Mouse (Mus musculus) gastrocnemius, adult 8-10 months (tissue): ENCODE measurements around the gene Mpzl1. TPM values are rescaled to one million over a fixed set of nuclear protein-coding genes. Genes with fewer than 3 reads are reported as not detected.
"Not testable (repeated sequence)": the region's sequence is repeated elsewhere in the genome, so short reads cannot be mapped to it uniquely, and the experiment has no call there.

Experiments used
- DNase-seq, 2 experiments: peaks; one replicate each; pipeline ENCODE4 v3.0.0; 2022; ENCODE audit warnings: low spot score in 2 of 2
- total RNA-seq, 4 experiments: library from RNA; stranded (reverse); gene quantifications; 2 replicates each; pipeline ENCODE4 v1.2.4; 2022

Mpzl1 gene
- total RNA-seq, result 1 to 10 TPM; 5.1 to 6.1 (median 6.0) TPM

- DNase-seq, result peak; percentile 99
Measured at GRCm38 (mm10) chr1:165634151-165634884, at the start of gene Mpzl1. Gene Mpzl1, minus strand, starts transcription at chr1:165634538.

- peak in 1 of 2 experiments; percentile 36 for DNase-seq
Measured at GRCm38 (mm10) chr1:165682056-165682853, 47.9 kb upstream of the Mpzl1 start.

- DNase-seq, result no peak
Measured at GRCm38 (mm10) chr1:165681045-165681794, 46.9 kb upstream of the Mpzl1 start.

- DNase-seq, result not testable (repeated sequence)
Measured at GRCm38 (mm10) chr1:165680086-165680485, 45.7 kb upstream of the Mpzl1 start.

GRCm38 (mm10) chr1:165679618-165679997 lies 45.3 kb upstream of the Mpzl1 start:
- DNase-seq, result no peak

- peak in 1 of 2 experiments; percentile 39 for DNase-seq
Measured at GRCm38 (mm10) chr1:165678861-165679617, 44.7 kb upstream of the Mpzl1 start.

GRCm38 (mm10) chr1:165677558-165677957 lies 43.2 kb upstream of the Mpzl1 start:
- peak; percentile 68 to 74 for DNase-seq

GRCm38 (mm10) chr1:165676993-165677392 lies 42.7 kb upstream of the Mpzl1 start:
- DNase-seq, result peak; percentile 66 to 76

GRCm38 (mm10) chr1:165675167-165675566 lies 40.8 kb upstream of the Mpzl1 start:
- DNase-seq, result no peak

GRCm38 (mm10) chr1:165672355-165672754 lies 38.0 kb upstream of the Mpzl1 start:
- no peak for DNase-seq

GRCm38 (mm10) chr1:165670056-165670455 lies 35.7 kb upstream of the Mpzl1 start:
- DNase-seq, result no peak

- DNase-seq, result no peak
Measured at GRCm38 (mm10) chr1:165668904-165669303, 34.6 kb upstream of the Mpzl1 start.

- DNase-seq, result peak in 1 of 2 experiments; percentile 81
Measured at GRCm38 (mm10) chr1:165667380-165667779, 33.0 kb upstream of the Mpzl1 start.

GRCm38 (mm10) chr1:165666944-165667343 lies 32.6 kb upstream of the Mpzl1 start:
- no peak for DNase-seq

GRCm38 (mm10) chr1:165665758-165666157 lies 31.4 kb upstream of the Mpzl1 start:
- DNase-seq, result no peak

- DNase-seq, result no peak
Measured at GRCm38 (mm10) chr1:165663277-165663676, 28.9 kb upstream of the Mpzl1 start.

GRCm38 (mm10) chr1:165662426-165663192 lies 28.3 kb upstream of the Mpzl1 start:
- peak in 1 of 2 experiments; percentile 42 for DNase-seq

- DNase-seq, result no peak
Measured at GRCm38 (mm10) chr1:165661725-165662124, 27.4 kb upstream of the Mpzl1 start.

- DNase-seq, result no peak
Measured at GRCm38 (mm10) chr1:165661191-165661590, 26.9 kb upstream of the Mpzl1 start.

GRCm38 (mm10) chr1:165660774-165661173 lies 26.4 kb upstream of the Mpzl1 start:
- DNase-seq, result no peak
